Mouse (Mus musculus): ENCODE data around the gene Olfr780. TPM values are rescaled to one million over a fixed set of nuclear protein-coding genes. Genes with fewer than 3 reads are reported as not detected.
"Not testable (repeated sequence)": the region's sequence is repeated elsewhere in the genome, so short reads cannot be mapped to it uniquely, and the experiment has no call there.

The Olfr780 gene
- not detected in 2 replicates for polyA plus RNA-seq (2012)

DNA sequence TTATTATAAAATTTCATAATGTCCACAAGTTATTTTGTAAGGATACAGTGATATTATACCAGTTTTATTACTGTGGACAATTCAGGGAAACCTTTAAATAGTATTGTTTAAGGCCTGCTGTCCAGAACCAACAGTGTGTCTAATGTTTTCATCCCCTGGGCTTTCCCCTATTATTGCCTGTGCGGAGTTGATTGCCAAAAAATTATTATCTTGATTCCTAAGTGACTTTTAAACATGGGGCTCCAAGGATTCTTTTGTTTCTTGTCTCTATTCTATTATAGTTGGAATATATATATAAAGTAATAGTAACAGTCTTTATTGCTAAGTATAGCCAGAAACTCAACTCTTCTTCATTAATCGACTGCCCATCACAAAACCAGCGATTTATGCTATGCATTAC lies at the start of gene Olfr780:
TSS of gene Olfr780 (plus strand) at position 301 of the 400 bp plus-strand sequence.
- no peak for TF ChIP-seq TAL1 (IDR thresholded peaks at IDR 0.05; ENCODE audit: low read length)
- TF ChIP-seq GATA1 (IDR thresholded peaks at IDR 0.05; ENCODE audit: low read length): no peak
- H3K36me3 ChIP-seq (ENCODE audit: control insufficient read depth): no peaks in the 10 kb centered on the region
- H3K4me3 ChIP-seq (replicated peaks): no peak within 1 kb of the TSS
- no peaks in the 10 kb centered on the region for H3K4me1 ChIP-seq (ENCODE audit: control insufficient read depth)
- no peaks in the 10 kb centered on the region for H3K27me3 ChIP-seq (ENCODE audit: control insufficient read depth)
- H3K9me3 ChIP-seq (ENCODE audit: control insufficient read depth, low read length): 0 out of 2 replicates have a peak, but pooled peaks cover 2% of the 10 kb centered on the region

DNA sequence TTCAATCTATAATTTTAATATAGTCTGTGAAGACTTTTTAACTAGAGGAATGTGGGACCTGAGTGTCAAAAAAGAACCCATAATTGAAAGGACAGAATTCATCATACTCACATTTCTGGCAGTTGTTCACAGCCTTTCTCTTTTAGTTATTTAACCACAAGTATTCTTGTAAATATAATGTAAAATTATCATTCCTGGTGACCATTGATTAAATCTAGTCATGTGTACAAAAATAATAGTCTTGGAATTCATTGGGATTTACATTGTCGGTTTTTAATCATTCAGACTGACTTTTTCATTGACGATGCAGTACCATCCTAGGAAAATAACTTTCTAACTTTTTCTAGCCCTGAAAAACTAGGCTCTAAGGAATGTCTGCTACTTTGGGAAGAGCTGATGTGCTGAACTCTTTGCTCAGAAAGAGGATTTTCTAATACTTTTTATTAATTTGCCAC lies 46.8 kb upstream of the Olfr780 start, which contains the start of gene Olfr777:
TSS of gene Olfr777 (minus strand) at position 405 of the 455 bp plus-strand sequence.
- H3K4me1 ChIP-seq (ENCODE audit: control insufficient read depth): no peaks in the 10 kb centered on the region
- no peaks in the 10 kb centered on the region for H3K27me3 ChIP-seq (ENCODE audit: control insufficient read depth)
- TF ChIP-seq GATA1 (IDR thresholded peaks at IDR 0.05; ENCODE audit: low read length) (no peak), TAL1 (IDR thresholded peaks at IDR 0.05; ENCODE audit: low read length) (no peak)
- H3K4me3 ChIP-seq (replicated peaks): no peak within 1 kb of the TSS
- 0 out of 2 replicates have a peak, but pooled peaks cover 3% of the 10 kb centered on the region for H3K9me3 ChIP-seq (ENCODE audit: control insufficient read depth, low read length)
- no peaks in the 10 kb centered on the region for H3K36me3 ChIP-seq (ENCODE audit: control insufficient read depth)

DNA sequence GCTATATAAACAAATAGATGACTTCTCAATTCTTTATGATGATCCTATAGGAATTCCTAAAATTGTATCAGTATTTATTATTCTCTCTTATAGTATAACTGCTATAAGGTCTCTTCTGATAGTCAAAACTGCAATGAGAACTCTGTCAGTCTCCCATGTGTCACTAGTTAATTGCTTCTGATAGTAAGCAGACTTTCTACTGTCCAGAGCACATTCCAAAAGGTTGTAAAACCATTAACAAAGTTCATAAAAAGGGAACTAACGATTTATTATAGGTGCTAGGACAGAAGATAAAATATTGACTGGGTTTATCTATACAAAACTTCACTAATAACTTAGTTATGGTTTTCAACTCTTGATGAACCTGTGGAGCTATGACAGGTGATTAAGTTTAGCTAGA lies 4.9 kb upstream of the Olfr780 start:
- not testable (repeated sequence) for H3K27me3 ChIP-seq (ENCODE audit: control insufficient read depth); H3K4me3 ChIP-seq (replicated peaks); H3K36me3 ChIP-seq (ENCODE audit: control insufficient read depth); H3K4me1 ChIP-seq (ENCODE audit: control insufficient read depth); H3K9me3 ChIP-seq (ENCODE audit: control insufficient read depth, low read length)

DNA sequence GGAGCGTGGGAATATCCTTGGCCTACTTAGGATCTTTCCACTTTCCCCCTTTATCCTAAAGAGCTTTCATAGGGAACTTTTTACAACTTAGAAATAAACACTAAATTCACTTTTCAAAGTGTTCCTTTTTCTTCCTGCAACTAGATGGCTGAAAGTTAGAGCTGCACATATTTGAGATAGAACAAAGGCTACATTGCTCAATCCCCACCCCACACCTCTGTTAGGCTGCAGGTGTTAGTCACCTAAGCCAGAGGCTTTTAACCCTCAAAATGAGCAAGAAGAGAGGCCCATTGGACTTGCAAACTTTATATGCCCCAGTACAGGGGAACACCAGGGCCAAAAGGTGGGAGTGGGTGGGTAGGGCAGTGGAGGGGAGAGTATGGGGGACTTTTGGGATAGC lies 4.4 kb upstream of the Olfr780 start:
- H3K4me1 ChIP-seq (ENCODE audit: control insufficient read depth); H3K9me3 ChIP-seq (ENCODE audit: control insufficient read depth, low read length); H3K27me3 ChIP-seq (ENCODE audit: control insufficient read depth); H3K4me3 ChIP-seq (replicated peaks); H3K36me3 ChIP-seq (ENCODE audit: control insufficient read depth): not testable (repeated sequence)

DNA sequence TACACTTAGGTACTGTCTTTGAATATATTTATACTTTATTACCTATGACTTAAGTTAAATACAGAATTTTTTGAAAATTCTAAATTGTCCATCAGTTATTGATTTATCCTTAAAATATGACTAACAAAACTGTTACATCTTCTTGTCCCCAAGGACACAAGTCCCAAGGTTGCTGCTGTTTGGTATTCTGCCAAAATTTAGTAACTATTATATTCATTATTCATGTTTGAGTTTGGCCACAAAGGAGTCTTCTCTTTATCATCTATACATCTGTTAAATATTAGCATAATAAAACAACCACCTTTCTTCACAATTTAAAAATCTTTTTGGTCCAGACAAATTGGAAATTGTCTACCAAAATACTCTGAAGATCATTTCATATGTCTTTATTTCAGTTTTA lies 10.6 kb downstream of the Olfr780 start, which contains the start of gene Olfr781:
TSS of gene Olfr781 (plus strand) at position 301 of the 400 bp plus-strand sequence.
- Histone ChIP-seq H3K36me3 (ENCODE audit: control insufficient read depth) (no peaks in the 10 kb centered on the region), H3K9me3 (ENCODE audit: control insufficient read depth, low read length) (peaks cover 6% of the 10 kb centered on the region), H3K4me1 (ENCODE audit: control insufficient read depth) (no peaks in the 10 kb centered on the region), H3K27me3 (ENCODE audit: control insufficient read depth) (no peaks in the 10 kb centered on the region), H3K4me3 (replicated peaks) (no peak within 1 kb of the TSS)
- TF ChIP-seq TAL1 (IDR thresholded peaks at IDR 0.05; ENCODE audit: low read length) (no peak), GATA1 (IDR thresholded peaks at IDR 0.05; ENCODE audit: low read length) (no peak)

DNA sequence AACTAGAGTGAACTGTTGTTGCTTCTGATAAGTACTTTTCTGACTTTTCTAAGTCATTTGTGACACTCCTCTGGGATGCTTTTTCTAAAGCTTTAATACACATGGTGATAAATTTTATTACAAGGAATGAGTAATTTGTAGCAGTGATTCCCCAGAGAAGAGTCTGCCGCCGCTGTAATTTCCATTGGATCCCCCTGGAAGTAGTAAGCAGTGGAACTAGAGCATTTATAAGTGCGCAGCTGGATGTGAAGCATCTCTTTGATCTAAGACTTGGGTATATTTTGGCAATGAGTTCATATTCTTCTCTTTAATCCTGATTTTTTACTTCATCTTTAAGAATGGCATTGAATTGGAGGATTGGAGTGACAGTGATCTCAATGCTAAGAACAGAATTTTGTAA lies 30.6 kb downstream of the Olfr780 start, which contains the start of gene Olfr782:
TSS of gene Olfr782 (plus strand) at position 301 of the 400 bp plus-strand sequence.
- Histone ChIP-seq H3K4me1 (ENCODE audit: control insufficient read depth) (no peaks in the 10 kb centered on the region), H3K9me3 (ENCODE audit: control insufficient read depth, low read length) (no peaks in the 10 kb centered on the region), H3K36me3 (ENCODE audit: control insufficient read depth) (no peaks in the 10 kb centered on the region), H3K27me3 (ENCODE audit: control insufficient read depth) (no peaks in the 10 kb centered on the region), H3K4me3 (replicated peaks) (no peak within 1 kb of the TSS)
- no peak for TF ChIP-seq GATA1 (IDR thresholded peaks at IDR 0.05; ENCODE audit: low read length)
- TF ChIP-seq TAL1 (IDR thresholded peaks at IDR 0.05; ENCODE audit: low read length): no peak

DNA sequence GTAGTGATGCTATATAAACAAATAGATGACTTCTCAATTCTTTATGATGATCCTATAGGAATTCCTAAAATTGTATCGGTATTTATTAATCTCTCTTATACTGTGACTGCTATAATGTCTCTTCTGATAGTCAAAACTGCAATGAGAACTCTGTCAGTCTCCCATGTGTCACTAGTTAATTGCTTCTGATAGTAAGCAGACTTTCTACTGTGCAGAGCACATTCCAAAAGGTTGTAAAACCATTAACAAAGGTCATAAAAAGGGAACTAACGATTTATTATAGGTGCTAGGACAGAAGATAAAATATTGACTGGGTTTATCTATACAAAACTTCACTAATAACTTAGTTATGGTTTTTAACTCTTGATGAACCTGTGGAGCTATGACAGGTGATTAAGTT lies 34.6 kb downstream of the Olfr780 start:
- not testable (repeated sequence) for H3K36me3 ChIP-seq (ENCODE audit: control insufficient read depth); H3K4me3 ChIP-seq (replicated peaks); H3K27me3 ChIP-seq (ENCODE audit: control insufficient read depth); H3K4me1 ChIP-seq (ENCODE audit: control insufficient read depth)
- H3K9me3 ChIP-seq (ENCODE audit: control insufficient read depth, low read length): peaks cover 18% of the 10 kb centered on the region

DNA sequence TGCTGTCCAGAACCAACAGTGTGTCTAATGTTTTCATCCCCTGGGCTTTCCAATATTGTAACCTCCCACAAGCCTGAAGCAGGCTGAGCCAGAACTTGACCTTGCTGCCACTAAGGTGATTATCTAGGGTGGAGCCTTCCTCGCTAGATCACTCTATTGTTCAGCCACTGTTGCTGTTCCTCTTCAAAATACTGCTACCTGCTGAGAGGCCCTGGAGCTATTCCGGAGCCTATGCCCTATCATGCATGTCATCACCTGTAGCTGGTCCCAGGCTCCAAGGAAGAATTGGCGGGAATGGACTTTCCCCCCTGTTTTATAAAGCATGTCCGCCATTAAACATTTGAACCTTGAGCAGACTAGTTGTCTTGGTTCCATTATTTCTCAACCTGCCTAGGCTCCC lies 38.6 kb downstream of the Olfr780 start:
- not testable (repeated sequence) for H3K4me1 ChIP-seq (ENCODE audit: control insufficient read depth); H3K4me3 ChIP-seq (replicated peaks); H3K36me3 ChIP-seq (ENCODE audit: control insufficient read depth); H3K27me3 ChIP-seq (ENCODE audit: control insufficient read depth)
- peaks cover 20% of the 10 kb centered on the region for H3K9me3 ChIP-seq (ENCODE audit: control insufficient read depth, low read length)

DNA sequence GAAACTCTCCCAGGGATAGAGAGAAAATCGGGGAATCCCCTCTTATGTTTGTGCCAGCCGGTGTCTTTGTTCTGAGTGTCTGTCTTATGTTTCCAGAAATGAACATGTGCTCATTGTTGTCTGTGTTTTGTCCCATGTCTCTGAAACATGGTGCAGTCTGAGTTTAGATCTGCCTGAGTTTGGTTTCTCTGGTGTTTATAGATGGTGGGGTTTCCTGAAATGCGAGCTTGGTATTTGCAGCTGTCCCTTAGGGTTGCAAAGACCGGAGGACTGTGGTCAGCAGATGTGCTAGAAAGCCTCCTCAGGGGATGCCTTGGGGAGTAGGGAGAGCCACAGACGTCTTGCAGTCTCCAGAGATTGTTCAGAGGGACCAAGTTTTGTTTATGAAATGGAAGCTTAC lies 39.4 kb downstream of the Olfr780 start:
- H3K9me3 ChIP-seq (ENCODE audit: control insufficient read depth, low read length): peaks cover 25% of the 10 kb centered on the region
- no peaks in the 10 kb centered on the region for H3K4me1 ChIP-seq (ENCODE audit: control insufficient read depth)
- TF ChIP-seq TAL1 (IDR thresholded peaks at IDR 0.05; ENCODE audit: low read length) (no peak), GATA1 (IDR thresholded peaks at IDR 0.05; ENCODE audit: low read length) (no peak)
- no peaks in the 10 kb centered on the region for H3K36me3 ChIP-seq (ENCODE audit: control insufficient read depth)
- H3K27me3 ChIP-seq (ENCODE audit: control insufficient read depth): no peaks in the 10 kb centered on the region
- H3K4me3 ChIP-seq (replicated peaks): no peak overlapping the region

Other genes with a start within 250 kb of the Olfr780 start
- not detected in 2 replicates for gene Olfr766-ps1, start 249.1 kb upstream of the Olfr780 start, polyA plus RNA-seq (2012)
- gene Olfr767, start 235.2 kb upstream of the Olfr780 start, polyA plus RNA-seq (2012): not detected in 2 replicates
- not detected in 2 replicates for gene Olfr768, start 218.7 kb upstream of the Olfr780 start, polyA plus RNA-seq (2012)
- not detected in 2 replicates for gene Olfr769, start 200.3 kb upstream of the Olfr780 start, polyA plus RNA-seq (2012)
- not detected in 2 replicates for gene Olfr770, start 179.1 kb upstream of the Olfr780 start, polyA plus RNA-seq (2012)
- not detected in 2 replicates for gene Olfr771, start 153.4 kb upstream of the Olfr780 start, polyA plus RNA-seq (2012)
- not detected in 2 replicates for gene Olfr772, start 140.2 kb upstream of the Olfr780 start, polyA plus RNA-seq (2012)
- gene Olfr773, start 130.7 kb upstream of the Olfr780 start, polyA plus RNA-seq (2012): not detected in 2 replicates
- not detected in 2 replicates for gene Olfr774, start 81.9 kb upstream of the Olfr780 start, polyA plus RNA-seq (2012)
- gene Olfr775, start 69.7 kb upstream of the Olfr780 start, polyA plus RNA-seq (2012): 0.01 TPM in 1 of 2 replicates, not detected in the other
- 0.06 TPM in 1 of 2 replicates, not detected in the other for gene Olfr776, start 59.0 kb upstream of the Olfr780 start, polyA plus RNA-seq (2012)
- gene Olfr777, start 46.6 kb upstream of the Olfr780 start, polyA plus RNA-seq (2012): 0.04 TPM in 1 of 2 replicates, not detected in the other
- not detected in 2 replicates for gene Olfr781, start 10.7 kb downstream of the Olfr780 start, polyA plus RNA-seq (2012)
- not detected in 2 replicates for gene Olfr782, start 30.7 kb downstream of the Olfr780 start, polyA plus RNA-seq (2012)
- gene Olfr784, start 66.0 kb downstream of the Olfr780 start, polyA plus RNA-seq (2012): not detected in 2 replicates
- not detected in 2 replicates for gene Olfr785, start 87.3 kb downstream of the Olfr780 start, polyA plus RNA-seq (2012)
- gene Olfr786, start 109.2 kb downstream of the Olfr780 start, polyA plus RNA-seq (2012): not detected in 2 replicates
- not detected in 2 replicates for gene Olfr787, start 143.7 kb downstream of the Olfr780 start, polyA plus RNA-seq (2012)
- not detected in 2 replicates for gene Olfr788, start 152.9 kb downstream of the Olfr780 start, polyA plus RNA-seq (2012)
- not detected in 2 replicates for gene Olfr789, start 166.6 kb downstream of the Olfr780 start, polyA plus RNA-seq (2012)
- not detected in 2 replicates for gene Olfr790, start 180.4 kb downstream of the Olfr780 start, polyA plus RNA-seq (2012)
- not detected in 2 replicates for gene Olfr791, start 203.7 kb downstream of the Olfr780 start, polyA plus RNA-seq (2012)
- gene Olfr792, start 221.0 kb downstream of the Olfr780 start, polyA plus RNA-seq (2012): not detected in 2 replicates
- gene Olfr794, start 249.5 kb downstream of the Olfr780 start, polyA plus RNA-seq (2012): not detected in 2 replicates